Mouse (Mus musculus) forebrain, embryonic 15.5 days (tissue): ENCODE data around the gene Pias3. TPM values are rescaled to one million over a fixed set of nuclear protein-coding genes. Genes with fewer than 3 reads are reported as not detected.
"Not testable (repeated sequence)": the region's sequence is repeated elsewhere in the genome, so short reads cannot be mapped to it uniquely, and the experiment has no call there.

Experiments used
- ATAC-seq: fragments of 200-750 bp; cut with Nextera tagmentation; replicated peaks from 2 replicates; pipeline ENCODE4 v1.8.0; 2017; ENCODE audit warnings: mild to moderate bottlenecking, moderate TSS enrichment, moderate library complexity
- H3K27ac ChIP-seq: fragments of 300-500 bp; sonication (generic); replicated peaks from 2 replicates; pipeline ENCODE4 v1.5.1; 2015; ENCODE audit warnings: mild to moderate bottlenecking, inconsistent platforms
- H3K27me3 ChIP-seq: fragments of 300-500 bp; sonication (generic); 2 replicates; pipeline ENCODE4 v1.6.1; 2015; ENCODE audit warnings: inconsistent platforms
- H3K36me3 ChIP-seq: fragments of 300-500 bp; sonication (generic); 2 replicates; pipeline ENCODE4 v1.6.1; 2015; ENCODE audit warnings: mild to moderate bottlenecking, inconsistent platforms
- H3K4me1 ChIP-seq: fragments of 300-500 bp; sonication (generic); 2 replicates; pipeline ENCODE4 v1.6.1; 2015; ENCODE audit warnings: inconsistent platforms
- H3K4me2 ChIP-seq: fragments of 300-500 bp; sonication (generic); replicated peaks from 2 replicates; pipeline ENCODE4 v1.6.1; 2015; ENCODE audit warnings: mild to moderate bottlenecking, inconsistent platforms
- H3K4me3 ChIP-seq: fragments of 300-500 bp; sonication (generic); 2 replicates; pipeline ENCODE4 v1.5.1; 2015; ENCODE audit warnings: mild to moderate bottlenecking, inconsistent platforms
- H3K9ac ChIP-seq: fragments of 300-500 bp; sonication (generic); replicated peaks from 2 replicates; pipeline ENCODE4 v1.6.1; 2015; ENCODE audit warnings: mild to moderate bottlenecking, inconsistent platforms
- H3K9me3 ChIP-seq: fragments of 300-500 bp; sonication (generic); 2 replicates; pipeline ENCODE4 v1.6.1; 2016; ENCODE audit warnings: inconsistent platforms
- WGBS: fragments of 180-500 bp; shearing (Covaris S2); methylation state at CpG from one replicate; pipeline ENCODE4 v1.1.7; 2015; ENCODE audit warnings: mixed read lengths; 5-methylcytosine and 5-hydroxymethylcytosine counted together
- polyA plus RNA-seq: library from polyadenylated mRNA; unstranded; fragments of >200 nt; fragmentation: Nextera tagmentation; extraction: Ambion mirVana; gene quantifications from 2 replicates; pipeline ENCODE4 v1.2.1, GENCODE M21; 2015

The Pias3 gene
- polyA plus RNA-seq, 1 experiment from 2014 or later: 28.9 TPM

GRCm38 (mm10) chr3:96737013-96737740 lies 41.0 kb downstream of the Pias3 start:
- H3K27me3 ChIP-seq: no peaks in the 10 kb centered on the region
- no peaks in the 10 kb centered on the region for H3K4me1 ChIP-seq
- no peak overlapping the region for H3K4me2 ChIP-seq
- 45% methylated on average over 1 of the region's 1 CpGs for WGBS
- H3K4me3 ChIP-seq: no peak overlapping the region
- no peak for ATAC-seq
- H3K9me3 ChIP-seq: no peaks in the 10 kb centered on the region
- H3K27ac ChIP-seq: no peak overlapping the region
- H3K9ac ChIP-seq: no peak overlapping the region
- H3K36me3 ChIP-seq: no peaks in the 10 kb centered on the region

GRCm38 (mm10) chr3:96737995-96738394 lies 41.8 kb downstream of the Pias3 start:
- Histone ChIP-seq H3K9me3 (no peaks in the 10 kb centered on the region), H3K27me3 (no peaks in the 10 kb centered on the region), H3K36me3 (no peaks in the 10 kb centered on the region), H3K4me2 (no peak overlapping the region), H3K4me3 (no peak overlapping the region), H3K9ac (no peak overlapping the region), H3K4me1 (no peaks in the 10 kb centered on the region), H3K27ac (no peak overlapping the region)
- ATAC-seq: no peak
- 89% methylated on average over 1 of the region's 1 CpGs for WGBS

GRCm38 (mm10) chr3:96740279-96740678 lies 44.1 kb downstream of the Pias3 start:
- H3K9me3 ChIP-seq, H3K36me3 ChIP-seq, H3K4me1 ChIP-seq, H3K4me2 ChIP-seq, H3K4me3 ChIP-seq, H3K27me3 ChIP-seq, H3K27ac ChIP-seq, ATAC-seq, H3K9ac ChIP-seq: not testable (repeated sequence)

GRCm38 (mm10) chr3:96744348-96744747 lies 48.2 kb downstream of the Pias3 start:
- Histone ChIP-seq H3K4me3 (no peak overlapping the region), H3K27ac (no peak overlapping the region), H3K27me3 (no peaks in the 10 kb centered on the region), H3K36me3 (no peaks in the 10 kb centered on the region), H3K4me1 (no peaks in the 10 kb centered on the region), H3K4me2 (no peak overlapping the region), H3K9me3 (no peaks in the 10 kb centered on the region), H3K9ac (no peak overlapping the region)
- 98% methylated on average over 3 of the region's 3 CpGs for WGBS
- ATAC-seq: no peak

GRCm38 (mm10) chr3:96746829-96747228 lies 50.6 kb downstream of the Pias3 start:
- ATAC-seq: no peak
- H3K9ac ChIP-seq: no peak overlapping the region
- H3K4me3 ChIP-seq: no peak overlapping the region
- H3K27me3 ChIP-seq: no peaks in the 10 kb centered on the region
- H3K4me1 ChIP-seq: no peaks in the 10 kb centered on the region
- H3K27ac ChIP-seq: no peak overlapping the region
- H3K36me3 ChIP-seq: no peaks in the 10 kb centered on the region
- no peaks in the 10 kb centered on the region for H3K9me3 ChIP-seq
- no peak overlapping the region for H3K4me2 ChIP-seq
- WGBS: 85% methylated on average over 1 of the region's 1 CpGs

Other genes with a start within 250 kb of the Pias3 start
- not detected in 2 replicates for gene BC107364, start 244.1 kb upstream of the Pias3 start, polyA plus RNA-seq
- 0.43 and 0.82 TPM in 2 replicates for gene Hfe2, start 171.2 kb upstream of the Pias3 start, polyA plus RNA-seq
- 68.4 and 69.3 TPM in 2 replicates for gene Txnip, start 138.4 kb upstream of the Pias3 start, polyA plus RNA-seq
- gene Gm16253, start 119.4 kb upstream of the Pias3 start, polyA plus RNA-seq: 0.92 and 2.0 TPM in 2 replicates
- gene Polr3gl, start 102.2 kb upstream of the Pias3 start, polyA plus RNA-seq: 42.4 and 45.3 TPM in 2 replicates
- gene Ankrd34a, start 99.7 kb upstream of the Pias3 start, polyA plus RNA-seq: 12.5 and 13.4 TPM in 2 replicates
- gene Lix1l, start 95.2 kb upstream of the Pias3 start, polyA plus RNA-seq: 5.0 and 6.4 TPM in 2 replicates
- gene Rbm8a, start 66.5 kb upstream of the Pias3 start, polyA plus RNA-seq: 132 and 144 TPM in 2 replicates
- gene Pex11b, start 61.0 kb upstream of the Pias3 start, polyA plus RNA-seq: 57.3 and 58.6 TPM in 2 replicates
- gene Gm42957, start 60.9 kb upstream of the Pias3 start, polyA plus RNA-seq: 0.08 TPM in 1 of 2 replicates, not detected in the other
- gene Itga10, start 50.8 kb upstream of the Pias3 start, polyA plus RNA-seq: 0.55 and 0.65 TPM in 2 replicates
- gene Ankrd35, start 26.3 kb upstream of the Pias3 start, polyA plus RNA-seq: 1.5 and 1.9 TPM in 2 replicates
- 6.8 and 6.9 TPM in 2 replicates for gene Nudt17, start 12.2 kb downstream of the Pias3 start, polyA plus RNA-seq
- 33.5 and 35.7 TPM in 2 replicates for gene Polr3c, start 31.2 kb downstream of the Pias3 start, polyA plus RNA-seq
- gene Rnf115, start 31.3 kb downstream of the Pias3 start, polyA plus RNA-seq: 59.3 and 66.6 TPM in 2 replicates
- gene Pdzk1, start 132.9 kb downstream of the Pias3 start, polyA plus RNA-seq: 0.11 and 0.15 TPM in 2 replicates
- gene Cd160, start 133.0 kb downstream of the Pias3 start, polyA plus RNA-seq: 0.11 and 0.19 TPM in 2 replicates
- 2.4 and 3.2 TPM in 2 replicates for gene Gja5, start 208.3 kb downstream of the Pias3 start, polyA plus RNA-seq
- gene Gpr89, start 209.0 kb downstream of the Pias3 start, polyA plus RNA-seq: 36.3 and 37.7 TPM in 2 replicates
- gene Gja8, start 229.6 kb downstream of the Pias3 start, polyA plus RNA-seq: 0.03 TPM in 2 replicates